Mouse (Mus musculus): ENCODE results near the gene Trip10.

DNA sequence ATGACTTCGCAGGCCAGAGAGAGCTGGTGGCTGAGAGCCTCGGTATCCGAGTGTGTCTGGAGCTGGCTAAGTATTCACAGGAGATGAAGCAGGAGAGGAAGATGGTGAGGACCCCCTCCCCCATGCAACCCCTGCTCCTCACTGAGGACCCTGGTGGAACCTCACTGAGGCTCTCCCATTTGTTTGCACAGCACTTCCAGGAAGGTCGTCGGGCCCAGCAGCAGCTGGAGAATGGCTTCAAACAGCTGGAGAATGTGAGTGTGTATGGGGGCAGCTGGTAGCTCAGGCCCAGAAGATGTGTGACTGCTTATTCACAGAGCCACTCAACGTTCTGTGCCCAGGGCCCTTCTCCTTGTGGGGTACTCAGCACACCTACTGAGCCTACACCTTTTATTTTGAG, 4.1 kb downstream of the Trip10 start:
- TF ChIP-seq TAL1 (conservative IDR thresholded peaks at IDR 0.05; ENCODE audit: low read depth, low read length), result no peak
- TF ChIP-seq CTCF (IDR thresholded peaks at IDR 0.05; ENCODE audit: low read depth, low read length), result no peak
- no peak for TF ChIP-seq GATA1 (IDR thresholded peaks at IDR 0.05; ENCODE audit: borderline replicate concordance, low read length)
